Comparison of ENCODE assay signal across 32 mouse cellular contexts in the genomic region with DNA sequence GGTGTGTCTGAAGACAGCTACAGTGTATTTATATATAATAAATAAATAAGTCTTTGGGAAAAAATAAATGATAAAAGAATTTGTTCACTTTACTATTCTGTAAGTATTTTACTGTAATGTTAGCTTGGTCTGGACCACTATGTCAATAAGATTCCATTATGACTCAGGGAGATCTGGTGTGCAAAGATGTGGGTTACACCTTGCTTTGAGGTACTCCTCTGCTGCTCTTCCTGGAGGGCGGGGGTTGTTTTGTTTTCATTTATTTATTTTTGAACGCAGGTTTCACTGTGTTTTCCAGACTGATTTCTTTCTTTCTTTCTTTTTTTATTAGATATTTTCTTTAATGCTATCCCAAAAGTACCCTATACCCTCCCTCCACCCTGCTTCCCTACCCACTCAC.
"Had no signal": no experiment of that assay in that cellular context is flagged by ENCODE, and none has a peak within 500 bp of the region (broad histone marks: within the 10 kb centered on the region; RNA-seq: fewer than 3 reads in every experiment).

No protein-coding gene starts in this region.

- H3K9me3 ChIP-seq: limb, embryonic 10.5 days; limb, embryonic 12.5 days; limb, embryonic 13.5 days; limb, embryonic 15.5 days; liver, embryonic 12.5 days; liver, embryonic 13.5 days; liver, embryonic 15.5 days; lung, embryonic 15.5 days; megakaryocyte, embryonic 14.5 days; midbrain, embryonic 10.5 days; midbrain, embryonic 12.5 days; midbrain, embryonic 13.5 days; midbrain, embryonic 15.5 days; neural tube, embryonic 12.5 days; neural tube, embryonic 13.5 days had no signal

- H3K4me2 ChIP-seq: limb, embryonic 12.5 days; limb, embryonic 13.5 days; limb, embryonic 15.5 days; liver, embryonic 11.5 days; liver, embryonic 12.5 days; liver, embryonic 13.5 days; liver, embryonic 15.5 days; lung, embryonic 14.5 days; lung, embryonic 15.5 days; midbrain, embryonic 12.5 days; midbrain, embryonic 13.5 days; midbrain, embryonic 15.5 days; neural tube, embryonic 12.5 days; neural tube, embryonic 13.5 days had no signal

- H3K27me3 ChIP-seq: limb, embryonic 15.5 days; liver, embryonic 15.5 days; lung, embryonic 15.5 days; megakaryocyte, embryonic 14.5 days; midbrain, embryonic 15.5 days; neural tube, embryonic 12.5 days had no signal

- H3K27ac ChIP-seq: limb, embryonic 10.5 days; limb, embryonic 12.5 days; limb, embryonic 13.5 days; limb, embryonic 15.5 days; liver, embryonic 12.5 days; liver, embryonic 13.5 days; liver, embryonic 14.5 days; liver, embryonic 15.5 days; lung, embryonic 15.5 days; macrophage; midbrain, embryonic 10.5 days; midbrain, embryonic 12.5 days; midbrain, embryonic 13.5 days; midbrain, embryonic 15.5 days; neural tube, embryonic 12.5 days; neural tube, embryonic 13.5 days had no signal

- DNase-seq: left cerebral cortex, postnatal 4 days; liver; liver, embryonic 13.5 days; liver, postnatal 0 days; lung, adult 18-20 months; lung, adult 2 months; lung, embryonic 14.5 days; lung, postnatal 10 days; lung, postnatal 14 days; lung, postnatal 36 days; lung, postnatal 4 days; midbrain, embryonic 14.5 days had no signal

- H3K36me3 ChIP-seq: limb, embryonic 10.5 days; limb, embryonic 12.5 days; limb, embryonic 13.5 days; limb, embryonic 15.5 days; liver, embryonic 12.5 days; liver, embryonic 13.5 days; liver, embryonic 15.5 days; lung, embryonic 15.5 days; midbrain, embryonic 10.5 days; midbrain, embryonic 12.5 days; midbrain, embryonic 13.5 days; midbrain, embryonic 15.5 days; neural tube, embryonic 12.5 days; neural tube, embryonic 13.5 days had no signal

- H3K4me3 ChIP-seq: limb, embryonic 10.5 days; limb, embryonic 12.5 days; limb, embryonic 13.5 days; limb, embryonic 15.5 days; liver, embryonic 12.5 days; liver, embryonic 13.5 days; liver, embryonic 15.5 days; lung, embryonic 15.5 days; megakaryocyte, embryonic 14.5 days; midbrain, embryonic 10.5 days; midbrain, embryonic 12.5 days; midbrain, embryonic 13.5 days; midbrain, embryonic 15.5 days; myocyte; neural tube, embryonic 12.5 days; neural tube, embryonic 13.5 days had no signal

- H3K9ac ChIP-seq: limb, embryonic 12.5 days; limb, embryonic 13.5 days; limb, embryonic 15.5 days; liver, embryonic 12.5 days; liver, embryonic 13.5 days; liver, embryonic 14.5 days; liver, embryonic 15.5 days; liver, postnatal 0 days; lung, embryonic 14.5 days; lung, embryonic 15.5 days; midbrain, embryonic 12.5 days; midbrain, embryonic 13.5 days; midbrain, embryonic 15.5 days; neural tube, embryonic 12.5 days; neural tube, embryonic 13.5 days had no signal

- ATAC-seq: liver, embryonic 12.5 days; liver, postnatal 0 days; lung, postnatal 0 days; midbrain, embryonic 13.5 days; midbrain, embryonic 15.5 days; midbrain, embryonic 16.5 days had no signal
